In genomic region chr12:21173847-21174412, GRCm38 (mm10) we compare ENCODE assay signal across 29 mouse cellular contexts.
DNase-seq lines count a peak whose midpoint lies in the region; ATAC-seq and TF ChIP-seq lines count a peak whose summit lies in the region.
"Had no signal": no experiment of that assay in that cellular context is flagged by ENCODE, and none has a peak within 500 bp of the region (broad histone marks: within the 10 kb centered on the region; RNA-seq: fewer than 3 reads in every experiment).

No protein-coding gene starts in this region.

- no peaks in the 10 kb centered on the region for H3K36me3 ChIP-seq in liver, adult 2 months (ENCODE audit: control insufficient read depth, insufficient read depth, low read length)
- H3K36me3 ChIP-seq in liver, embryonic 11.5 days (ENCODE audit: control insufficient read depth, insufficient read depth, low read length) = 0 out of 2 replicates have a peak, but pooled peaks cover 2% of the 10 kb centered on the region
- H3K36me3 ChIP-seq: G1E; liver, embryonic 15.5 days had no signal

- TF ChIP-seq CTCF in liver, adult 2 months (IDR thresholded peaks at IDR 0.05; ENCODE audit: low read depth, low read length) = no peak

- H3K4me3 ChIP-seq in liver, adult 2 months (ENCODE audit: insufficient read depth, low read depth, low read length) = no peak overlapping the region
- no peak overlapping the region for H3K4me3 ChIP-seq in liver, embryonic 11.5 days (ENCODE audit: low read depth, low read length)
- H3K4me3 ChIP-seq: embryonic facial prominence, embryonic 13.5 days; liver, embryonic 15.5 days; lung, embryonic 15.5 days; megakaryocyte, embryonic 14.5 days; midbrain, embryonic 12.5 days had no signal

- no peak overlapping the region for H3K27ac ChIP-seq in liver, adult 2 months (replicated peaks; ENCODE audit: insufficient read depth, low read depth, low read length)
- H3K27ac ChIP-seq in liver, embryonic 11.5 days (ENCODE audit: low read depth, low read length) = no peak overlapping the region
- H3K27ac ChIP-seq: embryonic facial prominence, embryonic 13.5 days; liver, embryonic 15.5 days; lung, embryonic 15.5 days; midbrain, embryonic 12.5 days; stomach, postnatal 0 days had no signal

- no peaks in the 10 kb centered on the region for H3K27me3 ChIP-seq in liver, adult 2 months (ENCODE audit: control insufficient read depth, insufficient read depth, low read length)
- no peaks in the 10 kb centered on the region for H3K27me3 ChIP-seq in liver, embryonic 11.5 days (replicated peaks; ENCODE audit: control insufficient read depth, insufficient read depth, low read length)
- H3K27me3 ChIP-seq: embryonic facial prominence, embryonic 13.5 days; liver, embryonic 15.5 days; lung, embryonic 15.5 days; megakaryocyte, embryonic 14.5 days; midbrain, embryonic 12.5 days had no signal

- no peak overlapping the region for H3K4me2 ChIP-seq in liver, embryonic 11.5 days
- H3K4me2 ChIP-seq: embryonic facial prominence, embryonic 13.5 days; liver, embryonic 15.5 days; lung, embryonic 15.5 days; midbrain, embryonic 12.5 days had no signal

- no peak overlapping the region for H3K9ac ChIP-seq in liver, adult 2 months (ENCODE audit: low read depth, low read length)
- no peak overlapping the region for H3K9ac ChIP-seq in liver, embryonic 11.5 days (ENCODE audit: low read depth, low read length)
- H3K9ac ChIP-seq: embryonic facial prominence, embryonic 13.5 days; forebrain, postnatal 0 days; liver, embryonic 15.5 days; lung, embryonic 15.5 days; midbrain, embryonic 12.5 days had no signal

- DNase-seq in liver, adult 2 months (ENCODE audit: extremely low read depth, low read depth, low spot score) = peak; percentile 33
- DNase-seq in liver, embryonic 11.5 days (ENCODE audit: low spot score) = no peak
- peak; percentile 65 for DNase-seq in CD4-positive helper T cell, adult 2 months (ENCODE audit: low read depth, low spot score)
- peak; percentile 61 for DNase-seq in naive thymus-derived CD4-positive, alpha-beta T cell, adult 2 months (ENCODE audit: low read depth)
- no peak for DNase-seq in layer of hippocampus, postnatal 36 days
- DNase-seq in lung, postnatal 4 days = no peak
- DNase-seq: adrenal gland, postnatal 14 days; cerebellum, adult 11-12 months; cerebellum, postnatal 10 days; forebrain, postnatal 0 days; gastrocnemius, postnatal 14 days; heart, postnatal 14 days; kidney, postnatal 14 days; left cerebral cortex, postnatal 4 days; right cerebral cortex, adult 18-20 months; right cerebral cortex, postnatal 4 days; thymus, adult 18-20 months; thymus, postnatal 25 days had no signal

- ATAC-seq in liver, embryonic 11.5 days (replicated peaks; ENCODE audit: low FRiP score) = no peak
- ATAC-seq in activated CD4-positive, CD25-positive, alpha-beta regulatory T cell, adult 4 months = peak; percentile 94
- ATAC-seq in frontal cortex, adult (ENCODE audit: low TSS enrichment) = no peak
- ATAC-seq: forebrain, postnatal 0 days; hindbrain, embryonic 16.5 days; intestine, postnatal 0 days had no signal

- no peaks in the 10 kb centered on the region; the same call in 1 of the 2 replicates for H3K79me2 ChIP-seq in liver, adult 2 months (ENCODE audit: control insufficient read depth, insufficient read depth, low read length)

- H3K4me1 ChIP-seq in liver, adult 2 months (ENCODE audit: control insufficient read depth, insufficient read depth, low read length) = peaks cover 7% of the 10 kb centered on the region
- H3K4me1 ChIP-seq in liver, embryonic 11.5 days (replicated peaks; ENCODE audit: control insufficient read depth, insufficient read depth, low read length) = no peaks in the 10 kb centered on the region
- H3K4me1 ChIP-seq: embryonic facial prominence, embryonic 13.5 days; lung, embryonic 15.5 days; midbrain, embryonic 12.5 days had no signal

- no peak for TF ChIP-seq POLR2A in liver, adult 2 months (IDR thresholded peaks at IDR 0.05; ENCODE audit: extremely low read depth, insufficient read depth, low read length)

- no peaks in the 10 kb centered on the region for H3K9me3 ChIP-seq in liver, embryonic 11.5 days (ENCODE audit: control insufficient read depth, low read length)
- H3K9me3 ChIP-seq: embryonic facial prominence, embryonic 13.5 days; liver, embryonic 15.5 days; lung, embryonic 15.5 days; megakaryocyte, embryonic 14.5 days; midbrain, embryonic 12.5 days had no signal

- WGBS in liver, adult 2 months = 42% methylated on average over 7 of the region's 7 CpGs
- WGBS in liver, embryonic 11.5 days = 82% methylated on average over 7 of the region's 7 CpGs

Comparison
In these comparisons a context has a peak if more than half of its experiments do, and no peak if none do; other contexts are left out.
1. DNase-seq: peak in liver, adult 2 months (single experiment), CD4-positive helper T cell, adult 2 months (single experiment) and naive thymus-derived CD4-positive, alpha-beta T cell, adult 2 months (single experiment); none in liver, embryonic 11.5 days (single experiment), layer of hippocampus, postnatal 36 days (0 of 2) and lung, postnatal 4 days (0 of 2).